Mouse (Mus musculus) liver, postnatal 0 days (tissue): ENCODE data around the gene Foxn2.

Experiments
- CTCF ChIP-seq: sonication (generic); IDR thresholded peaks from 2 replicates; pipeline ENCODE4 v1.5.1; 2016; ENCODE audit warnings: antibody characterized with exemption, low read depth
- EP300 ChIP-seq: IDR thresholded peaks from 2 replicates; pipeline ENCODE4 v1.6.1; 2016; ENCODE audit warnings: antibody characterized with exemption, low read depth, mild to moderate bottlenecking

DNA sequence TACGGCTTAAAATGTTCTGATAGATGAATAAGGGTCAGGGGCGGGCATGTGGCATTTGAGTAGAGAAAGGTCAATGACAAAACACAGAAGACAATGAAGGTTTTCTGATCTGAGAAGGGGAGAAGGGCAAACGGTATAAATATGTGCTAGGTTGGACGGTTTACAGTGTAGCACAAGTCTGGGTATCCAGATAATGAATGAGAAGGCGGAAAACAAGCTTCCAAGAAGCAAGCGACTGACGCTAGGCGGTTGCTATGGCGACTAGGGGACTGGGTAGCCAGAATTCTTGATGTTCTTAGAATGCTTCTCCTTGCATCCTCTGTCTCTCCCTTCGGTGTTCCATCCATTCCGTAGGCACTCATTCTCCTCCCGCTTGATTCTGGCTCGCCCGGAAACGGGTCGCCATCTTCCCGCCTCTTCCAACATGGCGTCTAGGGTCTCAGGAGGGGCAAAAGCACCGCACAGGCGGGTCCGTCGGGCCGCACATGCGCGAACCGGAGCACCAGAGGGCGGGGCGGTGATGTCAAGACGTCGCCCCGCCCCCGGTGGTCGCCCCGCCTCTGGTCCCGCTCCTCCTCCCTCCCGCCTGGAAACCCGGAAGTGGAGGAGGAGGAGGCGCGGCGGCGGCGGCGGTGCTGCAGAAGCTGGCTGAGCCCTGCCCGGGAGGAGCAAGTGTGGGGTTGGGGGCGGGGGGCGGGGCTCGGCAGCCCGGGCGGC, 89.2 kb downstream of the Foxn2 start, which contains the start of gene Ppp1r21:
- TF ChIP-seq CTCF (no peak), EP300 (peak; percentile 12; the same call in 1 of the 2 replicates)
